Mouse (Mus musculus) bone marrow, adult 2 months (tissue): ENCODE data around the gene Aff3.

Source experiments
- CTCF ChIP-seq: fragments of 200-500 bp; IDR thresholded peaks from 2 replicates; pipeline ENCODE4 v1.5.1; 2011; ENCODE audit warnings: low read length, control low read depth; ENCODE audit not compliant: control insufficient read depth, insufficient read depth
- POLR2A ChIP-seq: fragments of 200-500 bp; IDR thresholded peaks from 2 replicates; pipeline ENCODE4 v1.6.1; 2011; ENCODE audit warnings: low read depth, mild to moderate bottlenecking, control low read depth, low read length, borderline replicate concordance; ENCODE audit not compliant: control insufficient read depth

- TF ChIP-seq CTCF (no peak), POLR2A (no peak)
Measured at GRCm38 (mm10) chr1:38324206-38324605, 340.5 kb downstream of the Aff3 start.
